Mouse (Mus musculus): ENCODE data around the gene Prok2.

The Prok2 gene

GRCm38 (mm10) chr6:99692206-99692915 lies 33.8 kb downstream of the Prok2 start, which contains the start of gene Gpr27:
Gpr27 (plus strand) TSS chr6:99692679.
- no peak for DNase-seq (ENCODE audit: low read depth)

GRCm38 (mm10) chr6:99691666-99692205 lies 34.5 kb downstream of the Prok2 start:
- no peak for DNase-seq (ENCODE audit: low read depth)

- no peak for DNase-seq (ENCODE audit: low read depth)
Observed at GRCm38 (mm10) chr6:99688513-99688912, 37.7 kb downstream of the Prok2 start.

GRCm38 (mm10) chr6:99684899-99685298 lies 41.3 kb downstream of the Prok2 start:
- DNase-seq (ENCODE audit: low read depth): no peak

GRCm38 (mm10) chr6:99683974-99684373 lies 42.2 kb downstream of the Prok2 start:
- DNase-seq (ENCODE audit: low read depth): no peak

GRCm38 (mm10) chr6:99678108-99678507 lies 48.1 kb downstream of the Prok2 start:
- DNase-seq (ENCODE audit: low read depth): no peak

- DNase-seq (ENCODE audit: low read depth): no peak
Observed at GRCm38 (mm10) chr6:99677325-99677724, 48.9 kb downstream of the Prok2 start.

GRCm38 (mm10) chr6:99674482-99674881 lies 51.7 kb downstream of the Prok2 start:
- no peak for DNase-seq (ENCODE audit: low read depth)

GRCm38 (mm10) chr6:99671768-99672167 lies 54.4 kb downstream of the Prok2 start:
- no peak for DNase-seq (ENCODE audit: low read depth)

GRCm38 (mm10) chr6:99670481-99671119 lies 55.6 kb downstream of the Prok2 start:
- DNase-seq (ENCODE audit: low read depth): peak; percentile 34

- no peak for DNase-seq (ENCODE audit: low read depth)
Observed at GRCm38 (mm10) chr6:99669481-99670325, 56.5 kb downstream of the Prok2 start.

GRCm38 (mm10) chr6:99667290-99667689 lies 58.9 kb downstream of the Prok2 start:
- no peak for DNase-seq (ENCODE audit: low read depth)

GRCm38 (mm10) chr6:99666318-99667171 lies 59.6 kb downstream of the Prok2 start, which contains the start of the genes Eif4e3 and Gm20696:
Eif4e3 (minus strand) TSS chr6:99666771.
Gm20696 (minus strand) TSS chr6:99666797.
- DNase-seq (ENCODE audit: low read depth): no peak

GRCm38 (mm10) chr6:99665457-99666317 lies 60.5 kb downstream of the Prok2 start:
- no peak for DNase-seq (ENCODE audit: low read depth)

- no peak for DNase-seq (ENCODE audit: low read depth)
Observed at GRCm38 (mm10) chr6:99663232-99663631, 63.0 kb downstream of the Prok2 start.

Data from fibroblast of lung, adult 2 months (primary cell).